Mouse (Mus musculus): Measurements from ENCODE around the gene Gadd45b. TPM values are rescaled to one million over a fixed set of nuclear protein-coding genes. Genes with fewer than 3 reads are reported as not detected.

Gadd45b gene
- polyA plus RNA-seq, 1 experiment from 2014 or later, result 5.9 TPM

GRCm38 (mm10) chr10:80940320-80940987 lies 10.6 kb downstream of the Gadd45b start:
- Histone ChIP-seq H3K4me3 (peak overlapping the region; percentile 44), H3K27ac (replicated peaks) (peak overlapping the region; percentile 68), H3K4me1 (peaks cover 47% of the 10 kb centered on the region), H3K4me2 (replicated peaks) (peak overlapping the region; percentile 76), H3K27me3 (no peaks in the 10 kb centered on the region), H3K9ac (replicated peaks) (peak overlapping the region; percentile 54), H3K9me3 (no peaks in the 10 kb centered on the region), H3K36me3 (no peaks in the 10 kb centered on the region)
- WGBS, result 57% methylated on average over 8 of the region's 8 CpGs
- no peak for ATAC-seq (replicated peaks)

GRCm38 (mm10) chr10:80940988-80941347 lies 11.1 kb downstream of the Gadd45b start:
- ATAC-seq (replicated peaks), result no peak
- no peaks in the 10 kb centered on the region for H3K9me3 ChIP-seq
- no peaks in the 10 kb centered on the region for H3K36me3 ChIP-seq
- WGBS, result 71% methylated on average over 2 of the region's 2 CpGs
- H3K4me3 ChIP-seq, result no peak overlapping the region
- no peaks in the 10 kb centered on the region for H3K27me3 ChIP-seq
- H3K4me2 ChIP-seq (replicated peaks), result no peak overlapping the region
- peaks cover 42% of the 10 kb centered on the region for H3K4me1 ChIP-seq
- no peak overlapping the region for H3K27ac ChIP-seq (replicated peaks)
- H3K9ac ChIP-seq (replicated peaks), result no peak overlapping the region

- Histone ChIP-seq H3K36me3 (no peaks in the 10 kb centered on the region), H3K27ac (replicated peaks) (no peak overlapping the region), H3K27me3 (no peaks in the 10 kb centered on the region), H3K4me1 (peaks cover 28% of the 10 kb centered on the region), H3K9me3 (no peaks in the 10 kb centered on the region), H3K4me2 (replicated peaks) (no peak overlapping the region), H3K9ac (replicated peaks) (no peak overlapping the region), H3K4me3 (no peak overlapping the region)
- ATAC-seq (replicated peaks), result no peak
- 69% methylated on average over 8 of the region's 8 CpGs for WGBS
Measured at GRCm38 (mm10) chr10:80942919-80943318, 13.0 kb downstream of the Gadd45b start.

- Histone ChIP-seq H3K4me3 (no peak overlapping the region), H3K36me3 (no peaks in the 10 kb centered on the region), H3K4me2 (replicated peaks) (no peak overlapping the region), H3K27me3 (no peaks in the 10 kb centered on the region), H3K9me3 (no peaks in the 10 kb centered on the region), H3K9ac (replicated peaks) (no peak overlapping the region), H3K4me1 (peaks cover 23% of the 10 kb centered on the region), H3K27ac (replicated peaks) (no peak overlapping the region)
- ATAC-seq (replicated peaks), result no peak
- WGBS, result 80% methylated on average over 9 of the region's 9 CpGs
Measured at GRCm38 (mm10) chr10:80943701-80944100, 13.8 kb downstream of the Gadd45b start.

GRCm38 (mm10) chr10:80944231-80944630 lies 14.4 kb downstream of the Gadd45b start:
- 90% methylated on average over 5 of the region's 5 CpGs for WGBS
- no peak for ATAC-seq (replicated peaks)
- Histone ChIP-seq H3K4me2 (replicated peaks) (no peak overlapping the region), H3K4me1 (peaks cover 19% of the 10 kb centered on the region), H3K9me3 (no peaks in the 10 kb centered on the region), H3K9ac (replicated peaks) (no peak overlapping the region), H3K27me3 (no peaks in the 10 kb centered on the region), H3K27ac (replicated peaks) (no peak overlapping the region), H3K4me3 (no peak overlapping the region), H3K36me3 (no peaks in the 10 kb centered on the region)

GRCm38 (mm10) chr10:80946684-80947437 lies 17.0 kb downstream of the Gadd45b start:
- Histone ChIP-seq H3K27me3 (no peaks in the 10 kb centered on the region), H3K9me3 (no peaks in the 10 kb centered on the region), H3K4me2 (replicated peaks) (no peak overlapping the region), H3K4me1 (0 out of 2 replicates have a peak, but pooled peaks cover 3% of the 10 kb centered on the region), H3K27ac (replicated peaks) (no peak overlapping the region), H3K36me3 (no peaks in the 10 kb centered on the region), H3K9ac (replicated peaks) (no peak overlapping the region), H3K4me3 (no peak overlapping the region)
- no peak for ATAC-seq (replicated peaks)
- WGBS, result 67% methylated on average over 14 of the region's 14 CpGs

GRCm38 (mm10) chr10:80947802-80948201 lies 17.9 kb downstream of the Gadd45b start:
- no peak for ATAC-seq (replicated peaks)
- no peaks in the 10 kb centered on the region for H3K36me3 ChIP-seq
- H3K9me3 ChIP-seq, result no peaks in the 10 kb centered on the region
- no peaks in the 10 kb centered on the region for H3K27me3 ChIP-seq
- H3K4me2 ChIP-seq (replicated peaks), result no peak overlapping the region
- WGBS, result 42% methylated on average over 2 of the region's 2 CpGs
- 0 out of 2 replicates have a peak, but pooled peaks cover 3% of the 10 kb centered on the region for H3K4me1 ChIP-seq
- no peak overlapping the region for H3K4me3 ChIP-seq
- no peak overlapping the region for H3K27ac ChIP-seq (replicated peaks)
- H3K9ac ChIP-seq (replicated peaks), result no peak overlapping the region

GRCm38 (mm10) chr10:80948570-80948969 lies 18.7 kb downstream of the Gadd45b start:
- H3K9me3 ChIP-seq, result no peaks in the 10 kb centered on the region
- H3K27ac ChIP-seq (replicated peaks), result no peak overlapping the region
- H3K4me3 ChIP-seq, result no peak overlapping the region
- H3K4me2 ChIP-seq (replicated peaks), result no peak overlapping the region
- WGBS, result 20% methylated on average over 6 of the region's 6 CpGs
- no peak for ATAC-seq (replicated peaks)
- no peak overlapping the region for H3K9ac ChIP-seq (replicated peaks)
- H3K36me3 ChIP-seq, result no peaks in the 10 kb centered on the region
- no peaks in the 10 kb centered on the region for H3K27me3 ChIP-seq
- 0 out of 2 replicates have a peak, but pooled peaks cover 3% of the 10 kb centered on the region for H3K4me1 ChIP-seq

GRCm38 (mm10) chr10:80949081-80949480 lies 19.2 kb downstream of the Gadd45b start:
- H3K4me3 ChIP-seq, result no peak overlapping the region
- 0 out of 2 replicates have a peak, but pooled peaks cover 3% of the 10 kb centered on the region for H3K4me1 ChIP-seq
- ATAC-seq (replicated peaks), result no peak
- H3K9ac ChIP-seq (replicated peaks), result no peak overlapping the region
- H3K27me3 ChIP-seq, result no peaks in the 10 kb centered on the region
- 80% methylated on average over 3 of the region's 3 CpGs for WGBS
- H3K4me2 ChIP-seq (replicated peaks), result no peak overlapping the region
- no peaks in the 10 kb centered on the region for H3K36me3 ChIP-seq
- H3K27ac ChIP-seq (replicated peaks), result no peak overlapping the region
- H3K9me3 ChIP-seq, result no peaks in the 10 kb centered on the region

GRCm38 (mm10) chr10:80950314-80950713 lies 20.4 kb downstream of the Gadd45b start:
- no peak overlapping the region for H3K4me3 ChIP-seq
- ATAC-seq (replicated peaks), result no peak
- H3K4me1 ChIP-seq, result 0 out of 2 replicates have a peak, but pooled peaks cover 3% of the 10 kb centered on the region
- no peaks in the 10 kb centered on the region for H3K9me3 ChIP-seq
- 31% methylated on average over 5 of the region's 5 CpGs for WGBS
- no peak overlapping the region for H3K9ac ChIP-seq (replicated peaks)
- no peaks in the 10 kb centered on the region for H3K27me3 ChIP-seq
- no peak overlapping the region for H3K4me2 ChIP-seq (replicated peaks)
- H3K27ac ChIP-seq (replicated peaks), result no peak overlapping the region
- no peaks in the 10 kb centered on the region for H3K36me3 ChIP-seq

GRCm38 (mm10) chr10:80951761-80952390 lies 22.0 kb downstream of the Gadd45b start:
- Histone ChIP-seq H3K27me3 (no peaks in the 10 kb centered on the region), H3K9ac (replicated peaks) (no peak overlapping the region), H3K4me1 (peaks cover 9% of the 10 kb centered on the region), H3K27ac (replicated peaks) (no peak overlapping the region), H3K4me2 (replicated peaks) (no peak overlapping the region), H3K4me3 (no peak overlapping the region), H3K9me3 (no peaks in the 10 kb centered on the region), H3K36me3 (no peaks in the 10 kb centered on the region)
- 77% methylated on average over 10 of the region's 10 CpGs for WGBS
- no peak for ATAC-seq (replicated peaks)

GRCm38 (mm10) chr10:80952449-80952848 lies 22.6 kb downstream of the Gadd45b start:
- Histone ChIP-seq H3K4me1 (peaks cover 9% of the 10 kb centered on the region), H3K36me3 (no peaks in the 10 kb centered on the region), H3K27ac (replicated peaks) (no peak overlapping the region), H3K9me3 (no peaks in the 10 kb centered on the region), H3K4me2 (replicated peaks) (no peak overlapping the region), H3K4me3 (no peak overlapping the region), H3K9ac (replicated peaks) (no peak overlapping the region), H3K27me3 (no peaks in the 10 kb centered on the region)
- WGBS, result 76% methylated on average over 15 of the region's 15 CpGs
- ATAC-seq (replicated peaks), result no peak

All from forebrain, embryonic 15.5 days (tissue).